Mouse (Mus musculus): ENCODE data around the gene Ptpn7. TPM values are rescaled to one million over a fixed set of nuclear protein-coding genes. Genes with fewer than 3 reads are reported as not detected.

Ptpn7 gene
- total and polyA plus RNA-seq, 3 experiments, result 202 to 215 TPM; not detected in 1

GRCm38 (mm10) chr1:135146946-135147701 lies 14.6 kb downstream of the Ptpn7 start (continued):
- TF ChIP-seq MAZ (IDR thresholded peaks at IDR 0.05; ENCODE audit: low read depth, low read length) (peak; percentile 29; the same call in 1 of the 2 replicates), POLR2A (IDR thresholded peaks at IDR 0.05; ENCODE audit: control insufficient read depth in 1 of 2, insufficient read depth in 1 of 2, low read depth in 1 of 2, low read length in 2 of 2, poor library complexity in 1 of 2) (peak; percentile 19 to 46; a peak in 1 of 4 replicates), E2F4 (IDR thresholded peaks at IDR 0.05; ENCODE audit: borderline replicate concordance, low read depth, low read length) (no peak), RAD21 (IDR thresholded peaks at IDR 0.05; ENCODE audit: low read depth, low read length) (no peak), MAFK (IDR thresholded peaks at IDR 0.05; ENCODE audit: borderline replicate concordance, low read depth, low read length) (no peak), CHD1 (IDR thresholded peaks at IDR 0.05; ENCODE audit: low read depth, low read length) (no peak), MYC (IDR thresholded peaks at IDR 0.05; ENCODE audit: low read depth, low read length) (0 out of 2 replicates have a peak, but pooled peaks have one; percentile 77), ZMIZ1 (IDR thresholded peaks at IDR 0.05; ENCODE audit: low read depth, low read length) (no peak), ZKSCAN1 (IDR thresholded peaks at IDR 0.05; ENCODE audit: low read depth, low read length) (no peak), ELF1 (IDR thresholded peaks at IDR 0.05; ENCODE audit: low read depth, low read length) (peak; percentile 82), ZNF384 (IDR thresholded peaks at IDR 0.05; ENCODE audit: low read depth, low read length) (no peak), TAL1 (IDR thresholded peaks at IDR 0.05; ENCODE audit: low read length) (no peak), MYB (IDR thresholded peaks at IDR 0.05; ENCODE audit: low read depth, low read length) (no peak), CHD2 (IDR thresholded peaks at IDR 0.05; ENCODE audit: low read length) (no peak), GABPA (IDR thresholded peaks at IDR 0.05; ENCODE audit: low read depth, low read length) (no peak), ETS1 (IDR thresholded peaks at IDR 0.05; ENCODE audit: low read depth, low read length) (peak; percentile 93), ZC3H11A (IDR thresholded peaks at IDR 0.05; ENCODE audit: low read depth, low read length) (no peak), GATA1 (IDR thresholded peaks at IDR 0.05; ENCODE audit: low read depth, low read length) (no peak), RCOR1 (IDR thresholded peaks at IDR 0.05; ENCODE audit: low read depth, low read length) (no peak), POLR2AphosphoS2 (IDR thresholded peaks at IDR 0.05; ENCODE audit: low read length) (no peak), NELFE (IDR thresholded peaks at IDR 0.05; ENCODE audit: low read depth, low read length) (peak; percentile 55)

- no peaks in the 10 kb centered on the region for H3K27me3 ChIP-seq (ENCODE audit: control insufficient read depth in 1 of 2, insufficient read depth in 2 of 2, low read length in 2 of 2)
- H3K27ac ChIP-seq (ENCODE audit: control insufficient read depth, low read depth, low read length), result peak overlapping the region; percentile 73
- peak overlapping the region; percentile 73 to 97 for H3K4me3 ChIP-seq (ENCODE audit: control insufficient read depth in 1 of 2, insufficient read depth in 1 of 2, low read depth in 2 of 2, low read length in 2 of 2)
- peaks cover 0 to 9% of the 10 kb centered on the region in 2 experiments; a peak in 2 of 4 replicates for H3K4me1 ChIP-seq (ENCODE audit: control insufficient read depth in 1 of 2, insufficient read depth in 2 of 2, low read length in 2 of 2)
- no peaks in the 10 kb centered on the region for H3K9me3 ChIP-seq (replicated peaks; ENCODE audit: insufficient read depth, low read length)
- DNase-seq (ENCODE audit: low read depth, low spot score), result peak; percentile 90
- peak overlapping the region; percentile 98 for H3K9ac ChIP-seq (ENCODE audit: control insufficient read depth, low read depth, low read length, poor library complexity, severe bottlenecking)
- peaks cover 22% of the 10 kb centered on the region for H3K79me2 ChIP-seq (ENCODE audit: control insufficient read depth, insufficient read depth, low read length, poor library complexity)
- H3K36me3 ChIP-seq (ENCODE audit: control insufficient read depth in 1 of 2, insufficient read depth in 2 of 2, low read length in 2 of 2), result peaks cover 6 to 13% of the 10 kb centered on the region in 2 experiments
- no peak for TF ChIP-seq MEF2A (IDR thresholded peaks at IDR 0.05; ENCODE audit: extremely low read depth, insufficient replicate concordance, low read depth, low read length, poor library complexity, severe bottlenecking)
- TF ChIP-seq ETS1 (IDR thresholded peaks at IDR 0.05; ENCODE audit: low read depth, low read length), result peak; percentile 26; the same call in 1 of the 2 replicates
- TF ChIP-seq MYB (IDR thresholded peaks at IDR 0.05; ENCODE audit: low read depth, low read length), result no peak
- no peak for TF ChIP-seq MAFK (IDR thresholded peaks at IDR 0.05; ENCODE audit: borderline replicate concordance, low read depth, low read length)
- no peak for TF ChIP-seq POLR2AphosphoS5 (IDR thresholded peaks at IDR 0.05; ENCODE audit: borderline replicate concordance, low read depth, low read length)
- no peak for TF ChIP-seq ZKSCAN1 (IDR thresholded peaks at IDR 0.05; ENCODE audit: low read depth, low read length)
- TF ChIP-seq UBTF (IDR thresholded peaks at IDR 0.05; ENCODE audit: borderline replicate concordance, insufficient read depth, low read depth, low read length), result no peak
- no peak for TF ChIP-seq TAL1 (IDR thresholded peaks at IDR 0.05; ENCODE audit: low read length)
- TF ChIP-seq NELFE (IDR thresholded peaks at IDR 0.05; ENCODE audit: low read depth, low read length), result no peak; the same call in 1 of the 2 replicates
- TF ChIP-seq CHD2 (IDR thresholded peaks at IDR 0.05; ENCODE audit: low read length), result no peak
- TF ChIP-seq TCF12 (IDR thresholded peaks at IDR 0.05; ENCODE audit: low read depth, low read length), result no peak
- TF ChIP-seq CTCF (IDR thresholded peaks at IDR 0.05 in 2 of 3, conservative IDR thresholded peaks at IDR 0.05 in 1 of 3; ENCODE audit: control insufficient read depth in 1 of 3, insufficient read depth in 1 of 3, low read depth in 2 of 3, low read length in 3 of 3, poor library complexity in 1 of 3, severe bottlenecking in 1 of 3), result no peak
- peak; percentile 90 for TF ChIP-seq SIN3A (IDR thresholded peaks at IDR 0.05; ENCODE audit: low read length)
- TF ChIP-seq CHD1 (IDR thresholded peaks at IDR 0.05; ENCODE audit: low read depth, low read length), result no peak; the same call in 1 of the 2 replicates
- TF ChIP-seq NRF1 (IDR thresholded peaks at IDR 0.05; ENCODE audit: insufficient read depth, low read depth, low read length, poor library complexity, severe bottlenecking), result no peak
- no peak for TF ChIP-seq RCOR1 (IDR thresholded peaks at IDR 0.05; ENCODE audit: low read depth, low read length)
- TF ChIP-seq GABPA (IDR thresholded peaks at IDR 0.05; ENCODE audit: low read depth, low read length), result no peak
- TF ChIP-seq POLR2AphosphoS2 (IDR thresholded peaks at IDR 0.05; ENCODE audit: low read length), result no peak
- TF ChIP-seq KAT2A (conservative IDR thresholded peaks at IDR 0.05; ENCODE audit: low read depth, low read length), result no peak
- TF ChIP-seq MXI1 (IDR thresholded peaks at IDR 0.05; ENCODE audit: low read depth, low read length), result peak; percentile 48; the same call in 1 of the 2 replicates
- no peak for TF ChIP-seq BHLHE40 (IDR thresholded peaks at IDR 0.05; ENCODE audit: borderline replicate concordance, low read depth, low read length)
- TF ChIP-seq SMC3 (IDR thresholded peaks at IDR 0.05; ENCODE audit: low read depth, low read length), result no peak
These were observed 15.2 kb downstream of the Ptpn7 start for GRCm38 (mm10) chr1:135147702-135148058.
